Mouse (Mus musculus) liver, postnatal 0 days (tissue): ENCODE data around the gene Aox1.

Source experiments
- CTCF ChIP-seq: sonication (generic); IDR thresholded peaks from 2 replicates; pipeline ENCODE4 v1.5.1; 2016; ENCODE audit warnings: antibody characterized with exemption, low read depth
- EP300 ChIP-seq: IDR thresholded peaks from 2 replicates; pipeline ENCODE4 v1.6.1; 2016; ENCODE audit warnings: antibody characterized with exemption, low read depth, mild to moderate bottlenecking

- TF ChIP-seq CTCF (no peak), EP300 (no peak)
Measured at GRCm38 (mm10) chr1:58111315-58111714, 81.6 kb downstream of the Aox1 start.
